Mouse (Mus musculus): ENCODE results near the gene Rps6ka4.
A peak's percentile ranks its signal among the peaks of the same experiment; 100 is the strongest.

Rps6ka4 gene

DNA sequence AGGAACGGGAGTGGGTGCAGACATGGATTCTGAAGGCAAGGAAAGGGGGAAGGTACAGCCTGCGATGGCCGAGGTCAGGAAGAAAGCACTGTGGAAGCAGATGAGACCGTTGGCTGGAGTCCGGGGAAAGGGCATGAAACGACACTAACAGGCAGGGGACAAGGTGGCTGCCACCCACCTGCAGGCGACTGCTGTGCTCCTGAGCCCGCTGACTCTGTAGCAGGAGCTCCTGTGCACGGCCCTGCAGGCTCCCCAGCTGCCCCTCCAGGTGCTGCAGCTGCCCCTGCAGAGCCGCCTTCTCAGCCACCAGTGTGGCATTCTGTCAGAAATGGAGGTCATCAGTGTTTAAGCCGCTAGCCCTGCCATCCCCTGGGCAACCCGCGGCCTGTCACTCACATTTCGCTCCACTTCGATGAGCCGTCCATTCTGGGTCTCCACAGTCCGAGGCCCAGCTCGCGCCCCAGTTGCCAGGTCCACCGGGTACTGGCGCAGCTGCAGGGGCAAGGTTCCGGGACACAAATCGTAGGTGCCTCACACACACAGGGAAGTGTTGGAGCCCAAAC is 9.2 kb upstream of the Rps6ka4 start:
- DNase-seq, result no peak

DNA sequence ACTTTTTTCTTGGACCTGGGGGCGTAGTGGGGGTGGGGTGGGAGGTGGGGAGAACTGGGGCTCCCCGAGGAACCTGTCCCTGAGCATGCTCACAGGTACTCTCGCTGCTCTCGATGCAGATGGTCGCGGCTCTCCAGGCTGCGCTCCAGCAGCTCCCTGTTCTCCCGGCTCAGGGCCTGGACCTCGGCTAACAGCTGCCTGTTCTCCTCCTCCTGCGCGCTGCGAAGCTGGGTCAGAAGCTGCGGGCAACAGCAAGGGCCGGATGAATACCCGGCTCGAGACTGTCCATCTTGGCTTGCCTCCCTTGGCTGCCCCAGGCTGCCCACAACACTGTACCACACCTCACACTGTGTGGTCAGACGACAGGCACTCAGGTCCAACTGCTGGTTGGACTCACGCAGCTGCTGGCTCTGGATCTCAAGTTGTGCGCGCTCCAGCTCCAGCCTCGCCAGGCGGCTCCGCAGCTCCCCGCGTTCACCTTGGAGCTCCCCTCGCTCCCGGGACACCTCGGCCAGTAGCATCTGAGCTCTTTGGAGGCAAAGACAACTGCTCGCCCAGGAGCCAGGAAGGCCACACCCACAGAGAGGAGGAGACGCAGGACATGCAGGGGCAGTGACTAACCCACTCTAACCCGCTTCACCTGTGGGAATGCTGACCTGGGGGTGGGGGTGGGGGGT is 7.5 kb upstream of the Rps6ka4 start:
- DNase-seq, result peak; percentile 52 to 62

DNA sequence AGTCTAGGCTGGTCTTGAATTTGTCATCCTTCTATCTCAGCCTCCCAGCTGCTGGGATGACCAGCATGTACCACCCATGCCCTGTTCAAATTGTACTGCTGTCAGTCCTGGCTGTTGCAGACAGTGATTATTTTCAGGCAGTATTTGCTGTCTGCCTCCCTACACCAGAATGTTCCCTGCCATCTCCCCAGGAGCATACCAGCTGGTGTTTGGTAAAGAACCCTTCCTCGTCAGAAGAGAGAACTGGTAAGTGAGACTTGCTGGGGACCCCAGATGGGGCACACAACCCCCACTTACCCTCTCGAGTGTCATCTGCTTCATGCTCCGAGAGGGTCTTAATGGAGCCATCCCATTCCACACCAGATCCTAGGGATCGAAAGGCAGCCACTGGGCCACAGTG is 5.6 kb upstream of the Rps6ka4 start:
- no peak for DNase-seq

DNA sequence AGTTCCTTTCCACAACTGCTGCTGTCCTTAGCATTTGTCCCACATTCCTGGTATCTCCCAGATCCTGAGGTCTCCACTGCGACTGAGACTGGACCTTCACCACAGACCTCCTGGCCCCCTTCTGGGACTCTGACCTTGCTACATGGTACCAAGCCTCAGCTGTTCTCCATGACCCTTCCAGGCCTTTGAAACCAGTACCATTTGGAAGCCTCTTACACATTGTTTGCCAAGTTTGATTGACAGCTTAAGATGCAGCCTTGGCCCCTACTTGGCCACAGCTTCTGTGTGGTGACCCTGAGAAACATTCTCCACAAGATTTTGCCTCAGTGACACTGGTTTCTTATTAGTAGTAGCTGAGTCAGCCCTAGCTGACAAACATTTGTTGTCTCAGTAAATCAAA is 1.9 kb upstream of the Rps6ka4 start:
- DNase-seq, result no peak

DNA sequence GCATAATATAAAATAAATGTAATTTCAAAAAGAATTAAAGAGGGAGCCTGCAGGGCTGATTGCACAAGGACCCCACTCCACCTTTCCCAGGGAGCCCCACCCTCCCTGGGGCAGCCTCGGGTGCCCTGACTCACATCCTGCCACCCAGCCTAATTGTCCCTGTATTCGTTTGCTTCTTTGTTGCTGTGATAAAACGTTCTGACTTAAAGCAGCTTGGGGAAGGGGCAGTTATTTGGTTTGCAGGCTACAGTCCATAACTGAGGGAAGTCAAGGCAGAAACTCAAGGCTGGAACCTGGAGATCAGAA is 809 bp upstream of the Rps6ka4 start:
- no peak for DNase-seq

DNA sequence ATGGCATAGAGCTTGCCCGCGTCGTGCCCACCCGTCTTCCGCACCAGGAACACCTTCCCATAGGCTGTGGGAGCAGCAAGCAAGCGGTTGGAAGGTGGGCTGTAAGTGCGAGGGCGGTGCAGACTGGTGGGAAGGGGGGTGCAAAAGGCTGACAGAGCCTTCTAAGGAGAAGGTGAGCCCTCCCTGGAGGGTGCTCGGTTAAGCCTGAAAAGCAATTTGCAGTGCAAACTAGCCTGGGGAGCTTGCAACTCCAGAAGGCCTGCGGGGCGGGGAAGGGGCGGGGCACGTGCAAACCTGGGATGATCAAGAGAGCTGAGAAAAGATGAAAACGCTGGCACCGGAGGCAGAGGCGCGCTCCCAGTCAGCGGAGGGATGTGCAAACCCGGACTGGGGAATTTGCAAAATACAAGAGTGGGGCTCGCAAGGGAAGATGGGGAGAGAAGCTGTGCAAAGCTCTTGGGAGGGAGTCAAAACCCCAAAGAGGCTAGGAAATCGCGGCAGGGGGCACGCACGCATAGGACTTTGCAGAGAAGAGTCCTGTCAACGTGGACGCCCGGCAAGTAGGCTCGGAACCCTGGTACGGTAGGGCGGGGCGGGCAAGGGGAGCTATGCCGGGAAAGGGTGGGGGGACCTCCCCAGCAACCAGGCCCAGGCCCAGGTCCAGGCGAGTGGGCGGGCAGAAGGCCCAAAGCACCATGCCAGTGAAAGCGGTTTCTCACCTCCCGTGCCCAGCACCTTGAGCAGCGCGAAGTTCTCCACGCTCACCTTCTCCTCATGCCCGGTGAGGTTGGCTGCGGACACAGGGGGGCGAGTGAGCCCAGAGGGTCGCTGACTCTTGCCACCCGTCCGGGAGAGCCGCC is 591 bp downstream of the Rps6ka4 start:
- peak; percentile 63 to 77 for DNase-seq

DNA sequence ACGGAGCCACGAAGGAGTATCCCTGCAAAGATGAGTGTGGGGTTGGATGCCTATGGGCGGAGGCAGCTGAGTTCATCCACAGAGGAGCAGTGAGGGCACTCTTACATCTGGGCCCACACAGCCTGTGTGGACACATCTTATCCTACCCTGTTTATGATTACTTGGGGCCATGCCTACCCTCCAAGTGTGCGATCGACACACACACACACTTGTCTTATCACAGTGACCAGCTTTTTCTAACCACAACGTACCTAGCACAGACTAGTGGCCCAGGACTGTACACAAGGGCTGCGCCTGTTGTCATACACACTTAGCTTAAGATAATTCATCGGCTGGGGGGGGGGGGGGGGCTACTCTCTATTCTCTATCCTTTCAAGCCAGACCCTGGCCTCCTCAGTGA is 8.1 kb downstream of the Rps6ka4 start:
- no peak for DNase-seq

DNA sequence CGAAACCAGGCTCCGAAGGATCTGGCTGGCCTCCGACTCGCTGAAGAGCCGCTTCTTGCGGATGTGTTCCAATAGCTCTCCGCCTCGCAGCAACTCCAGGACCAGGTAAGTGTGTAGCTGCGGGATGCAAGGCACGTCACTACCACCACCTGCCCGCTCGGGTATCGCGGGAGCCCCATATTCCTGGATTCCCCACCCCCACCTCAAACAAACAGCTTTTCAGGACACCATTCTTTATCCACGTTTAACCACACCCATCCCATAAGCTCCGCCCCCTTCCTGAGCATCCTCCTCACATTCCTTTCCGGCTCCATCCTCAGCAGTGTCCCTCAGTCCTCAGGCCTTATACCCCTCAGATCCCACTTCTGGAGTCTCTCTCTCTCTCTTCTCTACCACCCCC is 9.1 kb downstream of the Rps6ka4 start:
- peak in 1 of 2 experiments; percentile 24 for DNase-seq

DNA sequence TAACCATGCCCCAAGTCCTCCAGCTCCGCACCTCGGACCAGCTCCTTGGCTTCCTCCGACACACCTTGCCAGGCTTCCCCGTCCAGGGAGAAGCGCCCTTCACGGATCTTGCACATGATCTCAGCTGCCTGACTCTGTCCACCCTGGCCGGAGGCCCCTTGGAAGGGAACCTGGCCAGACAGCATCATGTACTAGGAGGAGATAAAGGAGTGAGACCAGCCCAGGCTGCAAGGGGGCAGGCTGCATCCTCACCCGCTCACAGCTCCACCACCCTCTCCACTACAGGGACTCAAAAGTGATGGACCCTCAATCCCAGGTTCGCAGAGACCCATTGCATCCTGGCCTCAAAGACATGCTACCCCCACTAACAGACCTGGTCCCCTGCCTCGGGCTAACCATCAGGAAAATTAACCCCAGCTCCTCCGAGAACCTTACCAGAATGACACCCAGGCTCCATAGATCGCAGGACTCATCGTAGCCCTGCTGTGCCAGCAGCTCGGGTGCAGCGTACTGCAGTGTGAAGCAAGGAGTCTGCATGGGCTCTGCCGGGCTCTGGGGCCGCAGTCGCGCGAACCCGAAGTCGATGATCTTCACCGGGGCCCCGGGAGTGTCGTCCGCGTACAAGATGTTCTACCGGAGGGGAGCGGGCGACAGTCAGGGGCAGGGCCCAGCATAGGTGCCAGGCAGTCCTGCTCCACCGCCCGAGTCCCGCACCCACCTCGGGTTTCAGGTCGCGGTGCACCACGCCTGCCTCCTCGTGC is 9.7 kb downstream of the Rps6ka4 start:
- DNase-seq, result no peak

DNA sequence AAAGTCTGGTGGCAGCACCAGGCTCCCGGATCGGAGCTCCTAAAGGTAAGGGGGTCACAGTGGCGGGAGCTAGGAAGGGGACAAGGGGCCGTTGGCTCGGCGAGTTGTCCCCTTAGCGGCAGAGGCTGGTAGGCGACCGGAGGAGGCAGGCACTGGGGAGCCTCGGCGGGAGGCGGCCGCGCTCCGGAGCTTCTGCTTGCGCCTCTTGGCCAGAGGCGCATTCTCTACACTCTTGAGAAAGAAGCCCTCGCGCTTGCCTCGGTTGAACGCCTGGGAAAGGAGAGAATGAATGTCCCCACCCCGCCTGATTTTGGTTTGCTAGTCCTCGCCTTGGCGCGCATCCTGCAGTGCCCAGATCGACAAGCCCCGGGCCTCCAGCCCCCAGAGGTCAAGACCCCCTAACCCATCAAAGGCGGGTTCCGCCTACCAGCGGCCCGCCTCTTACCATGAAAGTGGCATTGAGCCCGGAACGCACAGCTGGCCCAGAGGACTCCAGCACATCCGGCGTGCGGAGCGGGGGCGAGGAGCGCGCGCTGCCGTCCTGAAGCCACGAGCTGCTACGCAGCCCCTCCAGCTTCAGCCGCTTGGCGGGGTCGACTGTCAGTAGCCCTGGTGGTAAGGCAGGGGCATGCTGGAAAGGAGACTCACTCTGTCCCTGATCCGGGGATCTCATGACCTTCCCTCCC is 10.4 kb downstream of the Rps6ka4 start:
- no peak for DNase-seq

DNA sequence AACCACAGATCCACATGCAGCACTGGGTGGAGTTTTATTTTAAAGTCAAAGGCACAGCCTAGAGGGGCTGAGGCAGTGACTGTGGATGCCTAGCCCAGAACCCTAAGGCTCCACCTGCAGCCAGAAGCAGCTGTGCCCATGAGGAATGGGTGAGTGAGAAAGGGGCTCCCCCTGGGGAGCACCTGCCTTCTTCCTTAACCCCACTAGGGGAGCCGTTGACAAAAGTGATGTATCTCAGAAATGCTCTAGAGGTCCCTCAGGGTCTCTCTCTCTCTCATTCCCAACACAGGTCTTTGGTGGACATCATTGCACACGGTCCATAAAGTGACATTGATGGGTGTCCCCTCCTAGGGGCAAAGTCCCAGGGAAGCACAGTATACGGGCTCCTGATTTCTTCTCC is 11.4 kb downstream of the Rps6ka4 start:
- no peak for DNase-seq

DNA sequence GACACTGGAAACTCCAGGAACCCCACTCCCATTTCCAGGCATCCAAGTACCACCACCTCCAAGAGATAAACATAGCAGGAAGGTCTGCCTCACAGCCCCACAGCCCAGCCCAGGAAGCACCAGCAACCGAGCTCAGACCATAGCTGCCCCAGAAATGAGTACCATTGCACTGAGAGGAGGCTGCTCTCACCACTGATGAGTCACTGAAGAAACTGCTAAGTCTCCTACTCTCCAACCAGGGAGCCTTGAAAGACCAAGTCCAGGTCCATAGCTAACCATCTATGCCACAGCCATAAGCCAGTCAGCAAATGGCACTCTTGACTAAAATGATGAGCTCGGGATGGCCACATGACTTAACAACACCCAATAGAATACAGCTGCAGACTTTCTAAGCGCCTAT is 13.8 kb downstream of the Rps6ka4 start:
- no peak for DNase-seq

DNA sequence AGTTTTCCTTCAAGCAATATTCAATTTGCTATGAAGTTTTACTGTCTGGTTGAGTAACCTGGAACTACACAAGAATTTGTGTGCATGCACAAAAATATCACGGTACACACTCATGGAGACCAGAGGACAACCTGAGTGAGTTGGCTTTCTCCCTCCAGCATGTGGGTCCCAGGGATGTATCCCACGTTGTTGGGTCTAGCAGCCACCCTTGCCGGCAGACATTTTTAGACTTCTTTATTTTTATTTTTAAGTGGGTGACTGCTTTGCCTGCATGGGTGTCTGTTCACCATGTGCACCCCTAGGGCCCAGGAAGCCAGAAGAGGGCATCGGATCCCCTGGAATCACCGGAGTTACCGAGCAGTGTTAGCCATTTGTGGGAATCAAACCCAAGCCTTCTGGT is 15.1 kb downstream of the Rps6ka4 start:
- DNase-seq, result no peak

DNA sequence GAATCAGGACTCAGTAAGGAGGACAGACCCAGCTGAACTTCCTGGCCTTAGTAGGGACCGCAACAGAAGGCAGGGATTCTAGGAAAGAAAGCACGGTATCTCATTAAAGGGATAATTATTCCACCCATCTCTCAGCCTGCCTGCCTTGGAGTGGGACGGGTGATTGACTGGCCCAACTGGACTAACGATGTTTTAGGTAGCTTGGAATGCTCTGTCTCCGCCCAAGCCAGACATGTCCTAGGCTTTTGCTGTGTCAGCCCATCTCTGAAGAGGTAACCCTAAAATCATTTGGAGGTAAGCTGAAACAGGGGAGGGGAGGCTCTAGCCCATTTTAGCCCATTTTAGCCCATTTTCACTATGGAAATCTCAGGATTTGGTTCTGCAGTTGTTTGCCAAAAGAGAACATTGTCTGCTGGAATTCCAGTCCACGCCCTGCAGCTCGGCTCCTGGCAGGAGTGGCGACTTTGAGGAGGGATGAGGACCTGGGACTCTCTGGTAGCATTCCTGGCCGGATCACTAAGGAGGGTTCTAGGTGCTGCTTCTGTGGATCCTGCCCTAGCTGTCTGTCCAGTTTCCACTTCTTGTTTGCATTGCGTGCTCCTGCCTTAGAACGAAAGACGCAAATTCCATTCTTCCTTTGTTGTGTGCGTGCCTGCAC is 19.8 kb downstream of the Rps6ka4 start:
- DNase-seq, result no peak

DNA sequence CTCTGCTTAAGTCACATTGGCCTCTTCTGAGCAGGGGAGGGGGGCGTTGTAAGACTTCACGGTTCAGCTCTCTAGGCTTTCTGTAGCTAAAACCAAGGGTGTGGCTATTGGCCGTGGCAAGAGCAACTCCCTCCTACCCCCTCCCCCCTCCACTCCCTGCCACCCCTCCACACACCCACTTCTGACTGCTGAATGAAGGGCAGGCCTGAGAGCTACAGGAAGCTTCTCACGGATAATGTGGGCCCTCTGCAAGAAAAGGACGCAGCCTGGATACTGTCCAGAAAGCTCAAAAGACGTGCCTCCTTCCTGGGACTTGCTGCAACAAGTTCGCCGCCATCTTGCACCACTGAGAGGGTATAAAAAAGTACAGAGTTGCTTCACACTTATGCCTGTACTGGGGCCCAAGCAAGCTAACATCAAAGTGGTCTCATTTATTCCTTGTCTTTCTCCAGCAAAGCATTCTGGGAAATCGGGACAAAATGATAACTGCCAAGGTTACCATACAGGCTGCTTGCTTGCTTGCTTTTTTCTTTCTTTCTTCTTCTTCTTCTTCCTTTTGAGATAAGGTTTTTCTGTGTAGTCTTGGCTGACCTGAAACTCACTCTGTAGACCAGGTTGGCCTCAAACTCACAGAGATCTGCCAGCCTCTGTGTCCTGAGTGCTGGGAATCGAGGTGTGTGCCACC is 21.2 kb downstream of the Rps6ka4 start:
- no peak for DNase-seq

DNA sequence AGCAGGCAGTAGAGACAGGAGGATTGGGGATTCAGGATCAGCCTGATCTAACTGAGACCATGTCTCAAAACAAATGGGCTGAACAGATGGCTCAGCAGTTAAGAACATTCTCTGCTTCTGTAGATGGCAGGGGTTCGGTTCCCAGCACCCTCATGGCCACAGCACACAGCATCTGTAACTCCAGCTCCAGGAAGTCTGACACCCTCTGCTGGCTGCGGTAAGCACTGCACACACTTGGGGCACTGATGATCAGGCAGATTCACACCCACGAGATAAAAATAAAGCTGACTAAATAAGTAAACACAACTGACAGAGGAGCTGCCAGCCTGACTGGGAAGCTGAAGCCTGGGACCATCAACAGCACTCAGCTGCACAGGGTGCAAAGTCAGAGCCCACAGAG is 25.5 kb downstream of the Rps6ka4 start:
- no peak for DNase-seq

DNA sequence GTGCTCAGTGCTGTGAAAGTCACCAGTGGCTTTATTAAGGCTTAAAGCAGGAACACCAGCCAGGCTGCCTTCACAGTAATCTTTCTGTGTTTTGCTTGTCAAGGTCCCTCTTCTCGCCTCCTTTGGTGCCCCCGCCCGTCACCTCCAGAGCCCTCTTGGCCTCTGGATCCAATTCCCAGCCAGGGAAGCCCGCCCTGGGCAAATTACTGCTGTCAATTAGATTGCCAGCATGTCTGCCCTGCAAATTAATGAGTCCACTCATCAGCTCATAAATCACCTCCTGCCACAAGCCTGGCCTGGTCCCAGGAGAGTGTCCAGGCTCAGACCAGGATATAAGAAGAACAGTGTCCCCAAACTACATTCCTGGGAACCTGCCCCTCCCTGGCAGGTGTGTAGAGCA is 26.1 kb downstream of the Rps6ka4 start:
- no peak for DNase-seq

Measured in cerebellum, postnatal 25 days (tissue).